In genomic region chr9:57949879-57950278, GRCm38 (mm10) we compare ENCODE assay signal across 15 mouse cellular contexts. TPM values are rescaled to one million over a fixed set of nuclear protein-coding genes. Genes with fewer than 3 reads are reported as not detected.
A peak's percentile ranks its signal among the peaks of the same experiment; 100 is the strongest.
DNase-seq lines count a peak whose midpoint lies in the region; ATAC-seq and TF ChIP-seq lines count a peak whose summit lies in the region.
"Had no signal": no experiment of that assay in that cellular context is flagged by ENCODE, and none has a peak within 500 bp of the region (broad histone marks: within the 10 kb centered on the region; RNA-seq: fewer than 3 reads in every experiment).

No protein-coding gene starts in this region.

- no peaks in the 10 kb centered on the region for H3K9me3 ChIP-seq in hindbrain, embryonic 15.5 days
- no peaks in the 10 kb centered on the region for H3K9me3 ChIP-seq in hindbrain, embryonic 12.5 days (replicated peaks)
- H3K9me3 ChIP-seq in neural tube, embryonic 12.5 days: no peaks in the 10 kb centered on the region

- H3K4me1 ChIP-seq in hindbrain, embryonic 15.5 days (replicated peaks): peaks cover 66% of the 10 kb centered on the region
- peaks cover 58% of the 10 kb centered on the region for H3K4me1 ChIP-seq in hindbrain, embryonic 12.5 days
- peaks cover 20% of the 10 kb centered on the region for H3K4me1 ChIP-seq in neural tube, embryonic 12.5 days
- H3K4me1 ChIP-seq in olfactory bulb, adult 2 months (ENCODE audit: control insufficient read depth, insufficient read depth, low read length): peaks cover 63% of the 10 kb centered on the region

- peak; percentile 50 for DNase-seq in adrenal gland, postnatal 14 days
- no peak for DNase-seq in adrenal gland, adult 2 months
- no peak for DNase-seq in neural tube, embryonic 10.5 days (ENCODE audit: extremely low spot score, low spot score)
- DNase-seq in left cerebral cortex, postnatal 14 days (ENCODE audit: low spot score in 2 of 2): no peak
- DNase-seq: adrenal gland, adult 8-10 months; gastrocnemius, postnatal 14 days; kidney, postnatal 25 days; liver; lung, embryonic 14.5 days had no signal

- intact Hi-C loops in left cerebral cortex, postnatal 14 days (cut with DNase I): no loop called here

- TF ChIP-seq CTCF in olfactory bulb, adult 2 months (IDR thresholded peaks at IDR 0.05; ENCODE audit: insufficient read depth, low read depth, low read length): no peak

- H3K27me3 ChIP-seq in hindbrain, embryonic 15.5 days: no peaks in the 10 kb centered on the region
- H3K27me3 ChIP-seq in hindbrain, embryonic 12.5 days: no peaks in the 10 kb centered on the region; the same call in 1 of the 2 replicates
- H3K27me3 ChIP-seq in neural tube, embryonic 12.5 days (replicated peaks): no peaks in the 10 kb centered on the region

- no peak overlapping the region for H3K4me3 ChIP-seq in hindbrain, embryonic 15.5 days
- H3K4me3 ChIP-seq in hindbrain, embryonic 12.5 days: no peak overlapping the region
- no peak overlapping the region for H3K4me3 ChIP-seq in neural tube, embryonic 12.5 days
- no peak overlapping the region for H3K4me3 ChIP-seq in olfactory bulb, adult 2 months (ENCODE audit: insufficient read depth, low read depth, low read length)
- H3K4me3 ChIP-seq: erythroblast, embryonic 14.5 days had no signal

- no peak for TF ChIP-seq POLR2A in olfactory bulb, adult 2 months (IDR thresholded peaks at IDR 0.05; ENCODE audit: insufficient read depth, low read depth, low read length)

- no peaks in the 10 kb centered on the region for H3K36me3 ChIP-seq in hindbrain, embryonic 15.5 days
- no peaks in the 10 kb centered on the region for H3K36me3 ChIP-seq in hindbrain, embryonic 12.5 days
- no peaks in the 10 kb centered on the region for H3K36me3 ChIP-seq in neural tube, embryonic 12.5 days

- H3K27ac ChIP-seq in hindbrain, embryonic 15.5 days (replicated peaks): no peak overlapping the region
- no peak overlapping the region for H3K27ac ChIP-seq in hindbrain, embryonic 12.5 days
- no peak overlapping the region for H3K27ac ChIP-seq in neural tube, embryonic 12.5 days
- peak overlapping the region; percentile 60 for H3K27ac ChIP-seq in olfactory bulb, adult 2 months (ENCODE audit: insufficient read depth, low read depth, low read length)

- 44% methylated on average over 8 of the region's 8 CpGs for WGBS in hindbrain, embryonic 15.5 days
- WGBS in hindbrain, embryonic 12.5 days: 42% methylated on average over 8 of the region's 8 CpGs
- WGBS in neural tube, embryonic 12.5 days: 53% methylated on average over 8 of the region's 8 CpGs
- WGBS in olfactory bulb, adult 2 months: 38% methylated on average over 8 of the region's 8 CpGs

- ATAC-seq in hindbrain, embryonic 15.5 days (ENCODE audit: low FRiP score, low read depth): no peak
- no peak for ATAC-seq in hindbrain, embryonic 12.5 days (ENCODE audit: low FRiP score)
- no peak for ATAC-seq in neural tube, embryonic 12.5 days (ENCODE audit: low FRiP score, low read depth)

- 0 out of 2 replicates have a peak overlapping the region, but pooled peaks have one; percentile 4 for H3K4me2 ChIP-seq in hindbrain, embryonic 15.5 days
- H3K4me2 ChIP-seq in hindbrain, embryonic 12.5 days (replicated peaks): no peak overlapping the region
- H3K4me2 ChIP-seq in neural tube, embryonic 12.5 days (replicated peaks): no peak overlapping the region
- H3K4me2 ChIP-seq: lung, embryonic 14.5 days had no signal

- H3K9ac ChIP-seq in hindbrain, embryonic 15.5 days: no peak overlapping the region
- H3K9ac ChIP-seq in hindbrain, embryonic 12.5 days: no peak overlapping the region
- H3K9ac ChIP-seq in neural tube, embryonic 12.5 days: 0 out of 2 replicates have a peak overlapping the region, but pooled peaks have one; percentile 35
- H3K9ac ChIP-seq: lung, embryonic 14.5 days had no signal

RNA-seq across cellular contexts. Expression of gene Sema7a, which starts 10.0 kb away (rescaled TPM):
- total RNA-seq in adrenal gland, postnatal 14 days (2021): 18.4 and 23.5 TPM in 2 replicates
- 10 to 100 TPM in 1 of 2 experiments, 1 to 10 TPM in 1; 8.2 to 17.0 TPM for total RNA-seq in adrenal gland, adult 2 months (2021)
- 54.9 and 59.4 TPM in 2 replicates for polyA plus RNA-seq in adrenal gland, adult 2 months (2012; rRNA removed)
- polyA plus RNA-seq in hindbrain, embryonic 15.5 days (2015; fragmentation: Nextera tagmentation; extraction: Ambion mirVana): 2.5 and 3.7 TPM in 2 replicates
- polyA plus RNA-seq in hindbrain, embryonic 12.5 days (2016; fragmentation: Nextera tagmentation; extraction: Ambion mirVana): 1.0 and 1.7 TPM in 2 replicates
- 0.85 and 1.3 TPM in 2 replicates for polyA plus RNA-seq in neural tube, embryonic 12.5 days (2016; fragmentation: Nextera tagmentation; extraction: Ambion mirVana)
- polyA plus RNA-seq in olfactory bulb, adult 2 months (2012; ENCODE audit: insufficient read depth, insufficient read length, low replicate concordance, missing spikeins): not detected in 2 replicates
- total RNA-seq in left cerebral cortex, postnatal 14 days (2021): 100 to 1,000 TPM; 126 to 148 TPM

RNA-seq across cellular contexts. Expression of gene Ubl7, which starts 39.1 kb away (rescaled TPM):
- 71.6 and 82.1 TPM in 2 replicates for total RNA-seq in adrenal gland, postnatal 14 days (2021)
- 10 to 100 TPM; 73.9 to 81.5 TPM for total RNA-seq in adrenal gland, adult 2 months (2021)
- polyA plus RNA-seq in adrenal gland, adult 2 months (2012; rRNA removed): 273 and 305 TPM in 2 replicates
- polyA plus RNA-seq in hindbrain, embryonic 15.5 days (2015; fragmentation: Nextera tagmentation; extraction: Ambion mirVana): 164 and 172 TPM in 2 replicates
- polyA plus RNA-seq in hindbrain, embryonic 12.5 days (2016; fragmentation: Nextera tagmentation; extraction: Ambion mirVana): 143 and 144 TPM in 2 replicates
- 148 and 153 TPM in 2 replicates for polyA plus RNA-seq in neural tube, embryonic 12.5 days (2016; fragmentation: Nextera tagmentation; extraction: Ambion mirVana)
- polyA plus RNA-seq in olfactory bulb, adult 2 months (2012; ENCODE audit: insufficient read depth, insufficient read length, low replicate concordance, missing spikeins): not detected in 2 replicates
- 100 to 1,000 TPM; 107 to 112 TPM for total RNA-seq in left cerebral cortex, postnatal 14 days (2021)

RNA-seq across cellular contexts. Expression of gene Cyp11a1, which starts 56.3 kb away (rescaled TPM):
- 2,863 and 3,093 TPM in 2 replicates for total RNA-seq in adrenal gland, postnatal 14 days (2021)
- 1,000 to 10,000 TPM; 6,621 to 7,422 TPM for total RNA-seq in adrenal gland, adult 2 months (2021)
- 1,463 and 1,873 TPM in 2 replicates for polyA plus RNA-seq in adrenal gland, adult 2 months (2012; rRNA removed)
- polyA plus RNA-seq in hindbrain, embryonic 15.5 days (2015; fragmentation: Nextera tagmentation; extraction: Ambion mirVana): 1.4 and 2.3 TPM in 2 replicates
- 0.17 and 0.38 TPM in 2 replicates for polyA plus RNA-seq in hindbrain, embryonic 12.5 days (2016; fragmentation: Nextera tagmentation; extraction: Ambion mirVana)
- polyA plus RNA-seq in neural tube, embryonic 12.5 days (2016; fragmentation: Nextera tagmentation; extraction: Ambion mirVana): 0.17 TPM in 1 of 2 replicates, not detected in the other
- not detected in 2 replicates for polyA plus RNA-seq in olfactory bulb, adult 2 months (2012; ENCODE audit: insufficient read depth, insufficient read length, low replicate concordance, missing spikeins)
- total RNA-seq in left cerebral cortex, postnatal 14 days (2021): 1 to 10 TPM; 5.2 to 5.7 TPM
- total RNA-seq: common myeloid progenitor, adult 5-6 weeks had no signal

Comparison
In these comparisons a context has a peak if more than half of its experiments do, and no peak if none do; other contexts are left out.
1. RNA of gene Cyp11a1, which starts 56.3 kb away (polyA plus RNA-seq): 1,463 to 1,873 TPM in adrenal gland, adult 2 months; 1.4 to 2.3 TPM in hindbrain, embryonic 15.5 days, 0.17 to 0.38 TPM in hindbrain, embryonic 12.5 days, 0.17 TPM in neural tube, embryonic 12.5 days and not detected in olfactory bulb, adult 2 months; every median in the first group is over 100 times any median in the second.